Mouse (Mus musculus): ENCODE data around the gene Kdm6a. TPM values are rescaled to one million over a fixed set of nuclear protein-coding genes. Genes with fewer than 3 reads are reported as not detected.

Gene Kdm6a
- polyA plus RNA-seq, 1 experiment from 2014 or later = 33.4 TPM

DNA sequence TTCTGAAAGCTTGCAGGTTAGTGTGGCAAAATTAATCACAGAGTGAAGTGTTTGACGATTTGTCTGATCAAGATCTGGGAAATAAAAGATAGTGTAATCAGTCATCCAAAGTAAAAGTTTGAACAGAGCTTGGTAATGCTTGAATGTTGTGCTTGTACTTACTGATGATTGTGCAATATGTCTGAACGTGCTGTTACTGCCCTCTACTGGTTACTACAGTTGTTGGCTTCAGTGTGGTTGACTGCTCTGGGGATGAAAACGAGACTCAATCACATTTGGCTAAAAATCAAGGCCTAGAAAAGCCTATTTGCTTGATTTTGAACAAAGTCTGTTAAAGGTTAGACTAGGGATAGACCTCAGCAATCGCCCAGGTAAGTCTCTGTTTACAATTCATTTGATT lies 92.4 kb downstream of the Kdm6a start:
- no peaks in the 10 kb centered on the region for H3K9me3 ChIP-seq (ENCODE audit: control insufficient read depth, low read depth, low read length)
- ATAC-seq (ENCODE audit: insufficient number of reproducible peaks, insufficient read depth, low FRiP score, low read depth) = no peak
- WGBS = 39% methylated on average over 4 of the region's 4 CpGs

DNA sequence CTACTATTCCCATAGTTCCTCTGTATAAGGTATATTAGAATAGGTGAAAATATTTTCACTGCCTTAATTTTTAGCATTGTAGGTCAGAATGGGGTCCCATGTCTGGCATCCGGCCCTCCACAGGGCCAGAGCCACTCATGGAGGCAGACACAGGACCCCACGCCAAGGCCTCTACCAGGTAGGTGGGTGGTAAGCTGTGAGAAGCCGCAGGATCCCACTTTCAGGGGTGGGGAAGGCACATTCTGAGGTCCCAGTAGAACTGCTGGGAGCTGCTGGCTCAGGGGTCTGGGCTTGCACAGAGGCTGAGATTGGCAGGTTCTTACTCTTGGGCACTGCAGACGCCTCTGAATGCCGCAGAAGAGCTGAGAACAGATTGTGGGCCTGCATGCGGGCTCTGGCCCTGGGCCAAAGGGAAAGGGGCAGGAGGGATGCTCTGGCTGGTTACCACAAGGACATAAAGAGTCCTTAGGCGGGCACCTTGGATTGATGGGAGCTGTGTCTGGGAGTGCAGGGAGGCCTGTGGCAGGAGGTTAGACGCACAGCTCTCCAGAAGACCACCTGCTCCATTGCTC lies 95.9 kb downstream of the Kdm6a start:
- H3K9me3 ChIP-seq (ENCODE audit: control insufficient read depth, low read depth, low read length) = no peaks in the 10 kb centered on the region
- no peak overlapping the region for H3K4me2 ChIP-seq (replicated peaks; ENCODE audit: low read depth, low read length)
- H3K36me3 ChIP-seq (ENCODE audit: control insufficient read depth, insufficient read depth, low read length) = peaks cover 6% of the 10 kb centered on the region; the same call in 1 of the 2 replicates
- H3K27ac ChIP-seq (ENCODE audit: low read length) = no peak overlapping the region
- no peak for ATAC-seq (ENCODE audit: insufficient number of reproducible peaks, insufficient read depth, low FRiP score, low read depth)
- H3K4me3 ChIP-seq (ENCODE audit: low read depth, low read length) = no peak overlapping the region
- no peaks in the 10 kb centered on the region for H3K27me3 ChIP-seq (ENCODE audit: control insufficient read depth, insufficient read depth, low read length)
- H3K4me1 ChIP-seq (ENCODE audit: control insufficient read depth, insufficient read depth, low read length) = no peaks in the 10 kb centered on the region
- WGBS = 91% methylated on average over 8 of the region's 8 CpGs
- H3K9ac ChIP-seq (replicated peaks; ENCODE audit: low read depth, low read length) = no peak overlapping the region

More for the DNA sequence above, 92.4 kb downstream of the Kdm6a start:
- Histone ChIP-seq H3K4me3 (ENCODE audit: low read depth, low read length) (no peak overlapping the region), H3K9ac (replicated peaks; ENCODE audit: low read depth, low read length) (no peak overlapping the region), H3K4me1 (ENCODE audit: control insufficient read depth, insufficient read depth, low read length) (no peaks in the 10 kb centered on the region), H3K27ac (ENCODE audit: low read length) (no peak overlapping the region), H3K27me3 (ENCODE audit: control insufficient read depth, insufficient read depth, low read length) (no peaks in the 10 kb centered on the region), H3K36me3 (ENCODE audit: control insufficient read depth, insufficient read depth, low read length) (peaks cover 12% of the 10 kb centered on the region), H3K4me2 (replicated peaks; ENCODE audit: low read depth, low read length) (no peak overlapping the region)

DNA sequence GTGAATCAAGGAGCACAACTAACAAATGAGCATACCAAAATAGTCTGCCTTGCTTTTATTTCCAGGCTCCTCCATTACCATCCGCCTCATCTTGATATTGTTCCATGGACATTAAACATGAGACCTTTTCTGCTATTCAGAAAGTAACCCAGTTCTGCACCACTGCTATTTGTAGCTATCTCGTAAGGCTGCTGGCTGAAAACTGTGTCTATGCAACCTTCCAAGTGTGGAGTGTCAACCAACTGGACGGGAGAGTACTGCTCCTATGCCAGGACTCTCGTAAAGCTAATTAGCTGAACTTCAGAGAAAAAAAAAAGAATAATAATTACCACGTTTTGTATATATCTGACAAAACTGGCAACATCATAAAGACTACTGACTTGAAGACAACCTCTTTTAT lies 116.2 kb downstream of the Kdm6a start:
- WGBS = 91% methylated on average over 5 of the region's 5 CpGs
- Histone ChIP-seq H3K27ac (ENCODE audit: low read length) (no peak overlapping the region), H3K4me2 (replicated peaks; ENCODE audit: low read depth, low read length) (no peak overlapping the region), H3K4me1 (ENCODE audit: control insufficient read depth, insufficient read depth, low read length) (no peaks in the 10 kb centered on the region), H3K4me3 (ENCODE audit: low read depth, low read length) (no peak overlapping the region), H3K9me3 (ENCODE audit: control insufficient read depth, low read depth, low read length) (no peaks in the 10 kb centered on the region), H3K27me3 (ENCODE audit: control insufficient read depth, insufficient read depth, low read length) (no peaks in the 10 kb centered on the region), H3K9ac (replicated peaks; ENCODE audit: low read depth, low read length) (no peak overlapping the region), H3K36me3 (ENCODE audit: control insufficient read depth, insufficient read depth, low read length) (0 out of 2 replicates have a peak, but pooled peaks cover 3% of the 10 kb centered on the region)
- no peak for ATAC-seq (ENCODE audit: insufficient number of reproducible peaks, insufficient read depth, low FRiP score, low read depth)

DNA sequence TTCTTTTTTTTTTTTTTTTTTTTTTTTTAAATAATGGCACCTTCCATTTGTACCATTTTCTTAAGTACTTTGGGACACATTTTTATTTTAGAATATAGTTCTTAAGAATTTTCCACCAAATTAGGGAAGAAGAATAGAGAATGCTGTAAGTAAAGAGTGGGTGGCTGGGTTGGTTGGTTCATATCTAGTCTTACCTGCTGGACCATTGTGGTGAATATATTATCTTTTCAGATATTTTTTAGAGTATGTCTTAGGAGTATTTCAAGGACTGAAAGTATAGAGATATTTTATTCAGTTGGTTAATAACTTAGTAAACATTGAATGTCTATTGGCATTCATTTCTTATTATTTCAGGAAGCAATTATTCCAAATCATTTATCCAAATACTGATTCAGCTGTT lies 117.8 kb downstream of the Kdm6a start:
- Histone ChIP-seq H3K36me3 (ENCODE audit: control insufficient read depth, insufficient read depth, low read length) (0 out of 2 replicates have a peak, but pooled peaks cover 3% of the 10 kb centered on the region), H3K4me1 (ENCODE audit: control insufficient read depth, insufficient read depth, low read length) (no peaks in the 10 kb centered on the region), H3K27me3 (ENCODE audit: control insufficient read depth, insufficient read depth, low read length) (no peaks in the 10 kb centered on the region), H3K9ac (replicated peaks; ENCODE audit: low read depth, low read length) (no peak overlapping the region), H3K27ac (ENCODE audit: low read length) (no peak overlapping the region), H3K4me3 (ENCODE audit: low read depth, low read length) (no peak overlapping the region), H3K9me3 (ENCODE audit: control insufficient read depth, low read depth, low read length) (no peaks in the 10 kb centered on the region), H3K4me2 (replicated peaks; ENCODE audit: low read depth, low read length) (no peak overlapping the region)
- no peak for ATAC-seq (ENCODE audit: insufficient number of reproducible peaks, insufficient read depth, low FRiP score, low read depth)

Other genes starting within 250 kb of the Kdm6a start
- gene Dusp21, start 16.7 kb upstream of the Kdm6a start, polyA plus RNA-seq (2014; fragmentation: Nextera tagmentation; extraction: Ambion mirVana) = not detected in 2 replicates